In the genomic region with DNA sequence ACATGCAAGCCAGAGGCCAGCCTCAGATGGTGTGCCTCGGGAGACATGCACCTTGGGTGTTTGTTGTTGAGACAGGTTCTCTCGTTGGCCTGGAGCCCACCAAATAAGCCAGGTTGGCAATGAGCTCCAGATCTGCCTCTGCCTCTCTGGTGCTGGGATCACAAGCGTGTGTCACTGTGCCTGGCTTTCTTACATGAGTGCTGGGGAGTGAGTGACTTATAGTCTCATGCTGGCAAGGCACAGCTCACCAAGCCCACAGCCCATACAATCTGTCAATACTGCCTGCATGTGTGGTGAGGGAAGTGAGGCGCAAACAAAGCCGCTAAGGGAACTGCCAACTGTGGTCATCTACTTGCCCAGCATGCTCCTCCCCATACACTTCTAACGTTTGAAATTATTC, we compare ENCODE assay signal across 11 mouse cellular contexts. TPM values are rescaled to one million over a fixed set of nuclear protein-coding genes. Genes with fewer than 3 reads are reported as not detected.
DNase-seq lines count a peak whose midpoint lies in the region; ATAC-seq and TF ChIP-seq lines count a peak whose summit lies in the region.
"Had no signal": no experiment of that assay in that cellular context is flagged by ENCODE, and none has a peak within 500 bp of the region (broad histone marks: within the 10 kb centered on the region; RNA-seq: fewer than 3 reads in every experiment).

No protein-coding gene starts in this region.

- H3K36me3 ChIP-seq in forebrain, embryonic 13.5 days (ENCODE audit: poor library complexity, severe bottlenecking), result peaks cover 4% of the 10 kb centered on the region; the same call in 1 of the 2 replicates
- peaks cover 6% of the 10 kb centered on the region; the same call in 1 of the 2 replicates for H3K36me3 ChIP-seq in forebrain, embryonic 10.5 days (replicated peaks)
- H3K36me3 ChIP-seq in lung, postnatal 0 days (ENCODE audit: insufficient read depth, low read length), result no peaks in the 10 kb centered on the region
- H3K36me3 ChIP-seq: neural tube, embryonic 12.5 days had no signal

- no peaks in the 10 kb centered on the region for H3K27me3 ChIP-seq in forebrain, embryonic 13.5 days
- H3K27me3 ChIP-seq in forebrain, embryonic 10.5 days (ENCODE audit: poor library complexity, severe bottlenecking), result no peaks in the 10 kb centered on the region
- H3K27me3 ChIP-seq in lung, postnatal 0 days (replicated peaks; ENCODE audit: insufficient read depth, low read length), result no peaks in the 10 kb centered on the region
- H3K27me3 ChIP-seq: neural tube, embryonic 12.5 days had no signal

- no peak for ATAC-seq in forebrain, embryonic 13.5 days
- ATAC-seq in lung, postnatal 0 days, result peak; percentile 58
- peak; percentile 46; the same call in 1 of the 2 replicates for ATAC-seq in monocyte, adult 5-6 weeks (replicated peaks; ENCODE audit: insufficient number of reproducible peaks, low FRiP score, low TSS enrichment, poor library complexity, severe bottlenecking)

- H3K9me3 ChIP-seq in forebrain, embryonic 13.5 days (replicated peaks), result no peaks in the 10 kb centered on the region
- no peaks in the 10 kb centered on the region for H3K9me3 ChIP-seq in forebrain, embryonic 10.5 days
- no peaks in the 10 kb centered on the region for H3K9me3 ChIP-seq in lung, postnatal 0 days (ENCODE audit: low read length)
- H3K9me3 ChIP-seq: hindbrain, embryonic 10.5 days; neural tube, embryonic 12.5 days had no signal

- H3K9ac ChIP-seq in forebrain, embryonic 13.5 days, result no peak overlapping the region
- H3K9ac ChIP-seq in lung, postnatal 0 days (replicated peaks; ENCODE audit: low read depth), result no peak overlapping the region
- H3K9ac ChIP-seq: neural tube, embryonic 12.5 days had no signal

- H3K4me2 ChIP-seq in forebrain, embryonic 13.5 days, result no peak overlapping the region
- no peak overlapping the region for H3K4me2 ChIP-seq in lung, postnatal 0 days (replicated peaks; ENCODE audit: low read depth, low read length)
- H3K4me2 ChIP-seq: neural tube, embryonic 12.5 days had no signal

- no peak for DNase-seq in forebrain, embryonic 10.5 days (ENCODE audit: extremely low spot score, low spot score)
- DNase-seq in lung, postnatal 0 days (ENCODE audit: low spot score), result peak; percentile 58
- DNase-seq in lung, postnatal 25 days (ENCODE audit: low spot score), result no peak
- peak; percentile 65 to 67 for DNase-seq in cerebellum, postnatal 36 days
- DNase-seq in frontal cortex, postnatal 36 days (ENCODE audit: low spot score in 2 of 2), result no peak
- DNase-seq in spleen, postnatal 14 days (ENCODE audit: low spot score in 2 of 2), result no peak
- DNase-seq: kidney, postnatal 4 days had no signal

- no peak for TF ChIP-seq EP300 in lung, postnatal 0 days (IDR thresholded peaks at IDR 0.05)

- no peak for TF ChIP-seq CTCF in lung, postnatal 0 days (IDR thresholded peaks at IDR 0.05)

- peak overlapping the region; percentile 42; the same call in 1 of the 2 replicates for H3K27ac ChIP-seq in forebrain, embryonic 13.5 days
- H3K27ac ChIP-seq in forebrain, embryonic 10.5 days, result no peak overlapping the region
- peak overlapping the region; percentile 44; the same call in 1 of the 2 replicates for H3K27ac ChIP-seq in lung, postnatal 0 days (ENCODE audit: low read length)
- H3K27ac ChIP-seq: hindbrain, embryonic 10.5 days; neural tube, embryonic 12.5 days had no signal

- WGBS in forebrain, embryonic 13.5 days, result 64% methylated on average over 6 of the region's 6 CpGs
- WGBS in forebrain, embryonic 10.5 days, result 77% methylated on average over 6 of the region's 6 CpGs
- 37% methylated on average over 6 of the region's 6 CpGs for WGBS in lung, postnatal 0 days

- H3K4me1 ChIP-seq in forebrain, embryonic 13.5 days, result peaks cover 23% of the 10 kb centered on the region
- peaks cover 10% of the 10 kb centered on the region; the same call in 1 of the 2 replicates for H3K4me1 ChIP-seq in forebrain, embryonic 10.5 days
- H3K4me1 ChIP-seq in lung, postnatal 0 days (ENCODE audit: insufficient read depth, low read depth, low read length), result 0 out of 2 replicates have a peak, but pooled peaks cover 6% of the 10 kb centered on the region
- H3K4me1 ChIP-seq: hindbrain, embryonic 10.5 days; neural tube, embryonic 12.5 days had no signal

- no peak overlapping the region for H3K4me3 ChIP-seq in forebrain, embryonic 13.5 days
- H3K4me3 ChIP-seq in forebrain, embryonic 10.5 days, result no peak overlapping the region
- H3K4me3 ChIP-seq in lung, postnatal 0 days (ENCODE audit: low read depth, low read length), result no peak overlapping the region
- H3K4me3 ChIP-seq: hindbrain, embryonic 10.5 days; neural tube, embryonic 12.5 days had no signal

RNA-seq across cellular contexts. Expression of gene Tmem131, which starts 39.0 kb away (rescaled TPM):
- 12.0 and 12.6 TPM in 2 replicates for polyA plus RNA-seq in forebrain, embryonic 13.5 days (2015; fragmentation: Nextera tagmentation; extraction: Ambion mirVana)
- 12.2 and 13.0 TPM in 2 replicates for polyA plus RNA-seq in forebrain, embryonic 10.5 days (2016; fragmentation: Nextera tagmentation; extraction: Ambion mirVana)
- polyA plus RNA-seq in lung, postnatal 0 days (2015; fragmentation: Nextera tagmentation; extraction: Ambion mirVana), result 5.9 and 6.0 TPM in 2 replicates
- total RNA-seq in monocyte, adult 5-6 weeks (2017), result 29.0 to 54.6 TPM (median 37.3 TPM) in 3 replicates

Comparison
In these comparisons a context has a peak if more than half of its experiments do, and no peak if none do; other contexts are left out.
1. DNase-seq: peak in lung, postnatal 0 days (single experiment) and cerebellum, postnatal 36 days (2 of 2); none in forebrain, embryonic 10.5 days (single experiment), lung, postnatal 25 days (single experiment), frontal cortex, postnatal 36 days (0 of 2) and spleen, postnatal 14 days (0 of 2).